Mouse (Mus musculus) CH12.LX (cell line): ENCODE data around the gene Gm11238.
"Not testable (repeated sequence)": the region's sequence is repeated elsewhere in the genome, so short reads cannot be mapped to it uniquely, and the experiment has no call there.

Source experiments
- CTCF ChIP-seq, 2 experiments: IDR thresholded peaks in 1 of 2; conservative IDR thresholded peaks in 1 of 2; 2 replicates each; pipeline ENCODE4 v1.5.1; 2011 to 2012; ENCODE audit warnings: low read depth in 2 of 2, low read length in 2 of 2, improper control_type of control experiment in 1 of 2, inconsistent platforms in 1 of 2, mild to moderate bottlenecking in 1 of 2, moderate library complexity in 1 of 2
- E2F4 ChIP-seq: IDR thresholded peaks from 2 replicates; pipeline ENCODE4 v1.6.1; 2011; ENCODE audit warnings: low read depth, low read length, improper control_type of control experiment; ENCODE audit not compliant: insufficient replicate concordance
- ETS1 ChIP-seq: conservative IDR thresholded peaks from 2 replicates; pipeline ENCODE4 v1.6.1; 2012; ENCODE audit warnings: low read depth, mild to moderate bottlenecking, inconsistent platforms, low read length, improper control_type of control experiment, moderate library complexity
- MYC ChIP-seq: IDR thresholded peaks from 2 replicates; pipeline ENCODE4 v1.6.1; 2011; ENCODE audit warnings: low read depth, mild to moderate bottlenecking, improper control_type of control experiment, low read length
- POLR2A ChIP-seq: IDR thresholded peaks from 2 replicates; pipeline ENCODE4 v1.6.1; 2011; ENCODE audit warnings: low read depth, mild to moderate bottlenecking, improper control_type of control experiment, low read length
- ZC3H11A ChIP-seq: IDR thresholded peaks from 2 replicates; pipeline ENCODE4 v1.6.1; 2012; ENCODE audit warnings: low read depth, mild to moderate bottlenecking, inconsistent platforms, low read length, improper control_type of control experiment

DNA sequence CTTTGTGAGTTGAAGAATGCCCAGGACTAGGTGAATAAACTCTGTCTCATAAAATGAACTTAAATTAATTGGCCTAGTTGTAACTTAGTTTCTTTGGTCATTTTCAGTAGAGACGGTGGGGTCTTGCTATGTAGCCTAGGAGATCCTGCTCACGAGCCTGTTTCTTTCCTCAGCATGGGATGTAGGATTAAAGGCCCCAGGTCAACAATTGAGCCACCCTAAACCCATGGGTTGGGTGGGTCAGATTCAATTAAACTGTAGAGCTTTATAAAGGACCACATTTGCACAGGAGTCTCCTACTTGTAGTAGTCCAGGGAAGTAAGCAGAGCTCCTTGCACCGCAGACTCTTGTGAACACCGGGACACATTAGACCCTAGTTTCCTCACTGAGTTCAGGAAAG lies 60.4 kb downstream of the Gm11238 start, which contains the start of gene Gm11239:
- not testable (repeated sequence) for TF ChIP-seq POLR2A; E2F4; ETS1; CTCF (conservative IDR thresholded peaks at IDR 0.05 in 1 of 2, IDR thresholded peaks at IDR 0.05 in 1 of 2; ENCODE audit: low read depth in 2 of 2, low read length in 2 of 2); MYC; ZC3H11A
